Mouse (Mus musculus) liver, embryonic 15.5 days (tissue): ENCODE results near the gene Pkp2. TPM values are rescaled to one million over a fixed set of nuclear protein-coding genes. Genes with fewer than 3 reads are reported as not detected.
A peak's percentile ranks its signal among the peaks of the same experiment; 100 is the strongest.
"Not testable (repeated sequence)": the region's sequence is repeated elsewhere in the genome, so short reads cannot be mapped to it uniquely, and the experiment has no call there.

ENCODE experiments used
- ATAC-seq: fragments of 200-750 bp; cut with Nextera tagmentation; 2 replicates; pipeline ENCODE4 v1.8.0; 2017; ENCODE audit warnings: moderate number of reproducible peaks, mild to moderate bottlenecking, moderate library complexity; ENCODE audit not compliant: insufficient read depth
- H3K27ac ChIP-seq: fragments of 300-500 bp; sonication (generic); replicated peaks from 2 replicates; pipeline ENCODE4 v1.5.1; 2015; ENCODE audit warnings: mild to moderate bottlenecking, inconsistent platforms
- H3K27me3 ChIP-seq: fragments of 300-500 bp; sonication (generic); 2 replicates; pipeline ENCODE4 v1.6.1; 2015; ENCODE audit warnings: mild to moderate bottlenecking, inconsistent platforms
- H3K36me3 ChIP-seq: fragments of 300-500 bp; sonication (generic); replicated peaks from 2 replicates; pipeline ENCODE4 v1.6.1; 2015; ENCODE audit warnings: moderate library complexity, mild to moderate bottlenecking, inconsistent platforms
- H3K4me1 ChIP-seq: fragments of 300-500 bp; sonication (generic); replicated peaks from 2 replicates; pipeline ENCODE4 v1.6.1; 2015; ENCODE audit warnings: inconsistent platforms
- H3K4me2 ChIP-seq: fragments of 300-500 bp; sonication (generic); 2 replicates; pipeline ENCODE4 v1.6.1; 2015; ENCODE audit warnings: moderate library complexity, mild to moderate bottlenecking, inconsistent platforms
- H3K4me3 ChIP-seq: fragments of 300-500 bp; sonication (generic); replicated peaks from 2 replicates; pipeline ENCODE4 v1.5.1; 2015; ENCODE audit warnings: mild to moderate bottlenecking, inconsistent platforms
- H3K9ac ChIP-seq: fragments of 300-500 bp; sonication (generic); 2 replicates; pipeline ENCODE4 v1.6.1; 2015; ENCODE audit warnings: moderate library complexity, mild to moderate bottlenecking, inconsistent platforms
- H3K9me3 ChIP-seq: fragments of 300-500 bp; sonication (generic); replicated peaks from 2 replicates; pipeline ENCODE4 v1.6.1; 2016; ENCODE audit warnings: inconsistent platforms
- WGBS: fragments of 180-500 bp; shearing (Covaris S2); methylation state at CpG from one replicate; pipeline ENCODE4 v1.1.7; 2015; ENCODE audit warnings: mixed read lengths; ENCODE audit not compliant: insufficient replicate concordance; 5-methylcytosine and 5-hydroxymethylcytosine counted together
- polyA plus RNA-seq: library from polyadenylated mRNA; unstranded; fragments of >200 nt; fragmentation: Nextera tagmentation; extraction: Ambion mirVana; gene quantifications from 2 replicates; pipeline ENCODE4 v1.2.1, GENCODE M21; 2015

Pkp2 gene
- polyA plus RNA-seq, 1 experiment from 2014 or later = 10.5 TPM

DNA sequence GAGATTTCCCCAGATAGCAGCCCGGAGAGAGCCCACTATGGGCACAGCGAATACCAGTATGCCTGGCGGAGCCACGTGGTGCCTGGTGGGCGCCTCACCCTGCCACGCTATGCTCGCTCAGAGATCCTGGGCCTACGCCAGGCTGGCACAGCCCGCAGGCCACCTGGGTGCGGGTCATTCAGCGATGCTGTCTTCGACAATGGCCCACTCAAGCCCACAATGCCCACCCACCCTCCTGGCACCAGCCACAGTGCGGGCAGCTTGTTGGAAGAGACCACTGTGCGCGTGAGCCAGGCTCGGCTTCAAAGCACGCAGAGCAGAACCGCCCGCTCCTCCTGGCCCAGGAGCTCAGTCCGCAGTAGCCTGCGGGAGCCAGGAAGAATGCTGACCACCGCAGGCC lies 12.7 kb downstream of the Pkp2 start:
- Histone ChIP-seq H3K27ac (no peak overlapping the region), H3K9ac (no peak overlapping the region), H3K36me3 (0 out of 2 replicates have a peak, but pooled peaks cover 6% of the 10 kb centered on the region), H3K27me3 (no peaks in the 10 kb centered on the region), H3K9me3 (no peaks in the 10 kb centered on the region), H3K4me2 (no peak overlapping the region), H3K4me3 (no peak overlapping the region), H3K4me1 (no peaks in the 10 kb centered on the region; the same call in 1 of the 2 replicates)
- 83% methylated on average over 22 of the region's 22 CpGs for WGBS
- 0 out of 2 replicates have a peak, but pooled peaks have one; percentile 25 for ATAC-seq

DNA sequence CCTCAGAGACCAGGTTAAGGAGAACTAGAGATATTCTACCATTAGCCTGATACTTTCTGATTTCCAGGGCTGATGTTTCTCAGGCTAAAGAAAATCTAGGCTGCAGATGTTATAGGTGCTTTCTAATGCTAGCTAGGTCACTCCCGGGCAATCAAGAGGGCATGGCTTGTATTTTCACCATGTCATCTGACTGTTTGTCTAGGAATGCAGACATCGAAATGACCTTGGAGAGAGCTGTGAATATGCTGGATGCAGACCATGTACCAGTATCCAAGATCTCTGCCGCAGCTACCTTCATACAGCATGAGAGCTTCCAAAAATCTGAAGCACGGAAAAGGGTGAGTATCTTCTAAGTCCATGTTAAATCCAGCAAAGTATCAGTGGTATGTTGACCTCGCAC lies 17.3 kb downstream of the Pkp2 start:
- WGBS = 72% methylated on average over 5 of the region's 5 CpGs
- H3K4me2 ChIP-seq = no peak overlapping the region
- no peak overlapping the region for H3K9ac ChIP-seq
- H3K4me3 ChIP-seq = no peak overlapping the region
- H3K9me3 ChIP-seq = no peaks in the 10 kb centered on the region
- H3K36me3 ChIP-seq = 0 out of 2 replicates have a peak, but pooled peaks cover 9% of the 10 kb centered on the region
- ATAC-seq = no peak
- no peaks in the 10 kb centered on the region for H3K4me1 ChIP-seq
- no peak overlapping the region for H3K27ac ChIP-seq
- H3K27me3 ChIP-seq = no peaks in the 10 kb centered on the region

DNA sequence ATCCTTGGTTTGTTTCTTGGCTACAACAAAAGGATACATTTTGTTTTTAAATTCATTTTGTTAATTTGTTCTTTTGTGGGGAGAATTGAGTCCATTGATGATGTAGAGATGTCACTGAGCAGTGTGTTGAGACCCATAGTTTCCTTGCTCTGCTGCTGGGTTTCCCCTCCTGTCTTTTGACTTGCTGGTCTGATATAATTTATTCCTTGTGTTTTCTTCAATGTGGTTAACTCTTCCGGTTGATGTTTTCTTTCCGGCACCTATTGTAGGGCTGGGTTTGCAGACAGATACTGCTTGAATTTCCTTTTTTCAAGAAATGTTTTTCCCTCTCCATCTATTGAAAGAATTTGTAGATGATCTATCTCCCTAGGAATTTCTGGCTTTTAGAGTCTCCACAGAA lies 20.8 kb downstream of the Pkp2 start:
- Histone ChIP-seq H3K27me3 (no peaks in the 10 kb centered on the region), H3K4me1 (no peaks in the 10 kb centered on the region), H3K4me2 (no peak overlapping the region), H3K9me3 (no peaks in the 10 kb centered on the region), H3K9ac (no peak overlapping the region), H3K4me3 (no peak overlapping the region), H3K36me3 (peaks cover 10% of the 10 kb centered on the region; the same call in 1 of the 2 replicates), H3K27ac (no peak overlapping the region)
- WGBS = 70% methylated on average over 2 of the region's 2 CpGs
- ATAC-seq = no peak

GRCm38 (mm10) chr16:16236681-16237080 lies 23.6 kb downstream of the Pkp2 start:
- ATAC-seq, H3K4me2 ChIP-seq, H3K27ac ChIP-seq, H3K4me3 ChIP-seq, H3K9ac ChIP-seq, H3K27me3 ChIP-seq, H3K4me1 ChIP-seq, H3K36me3 ChIP-seq, H3K9me3 ChIP-seq: not testable (repeated sequence)
- WGBS = 70% methylated on average over 9 of the region's 9 CpGs

DNA sequence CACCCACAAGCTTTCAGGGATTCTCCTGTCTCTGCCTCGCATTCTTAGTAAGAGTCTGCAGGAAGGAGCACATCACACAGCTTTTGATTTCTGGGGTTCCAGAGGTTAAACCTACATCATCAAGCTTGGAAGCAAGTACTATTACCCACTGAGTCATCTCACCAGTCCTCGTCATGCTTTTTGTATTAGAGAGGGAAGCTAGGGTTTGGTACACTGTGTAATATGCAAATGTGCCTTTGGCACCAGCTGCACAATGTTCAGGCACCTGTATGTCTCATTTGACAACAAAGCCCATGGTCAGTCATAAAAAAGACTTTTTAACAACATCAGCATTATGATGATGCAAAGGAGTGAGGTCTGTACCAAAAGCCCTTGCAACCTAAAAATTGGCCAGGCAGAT lies 25.2 kb downstream of the Pkp2 start:
- no peak for ATAC-seq
- H3K27me3 ChIP-seq = no peaks in the 10 kb centered on the region
- H3K27ac ChIP-seq = no peak overlapping the region
- 57% methylated on average over 2 of the region's 2 CpGs for WGBS
- H3K36me3 ChIP-seq = peaks cover 4% of the 10 kb centered on the region; the same call in 1 of the 2 replicates
- no peaks in the 10 kb centered on the region for H3K4me1 ChIP-seq
- no peaks in the 10 kb centered on the region for H3K9me3 ChIP-seq
- H3K4me2 ChIP-seq = no peak overlapping the region
- no peak overlapping the region for H3K4me3 ChIP-seq
- no peak overlapping the region for H3K9ac ChIP-seq

DNA sequence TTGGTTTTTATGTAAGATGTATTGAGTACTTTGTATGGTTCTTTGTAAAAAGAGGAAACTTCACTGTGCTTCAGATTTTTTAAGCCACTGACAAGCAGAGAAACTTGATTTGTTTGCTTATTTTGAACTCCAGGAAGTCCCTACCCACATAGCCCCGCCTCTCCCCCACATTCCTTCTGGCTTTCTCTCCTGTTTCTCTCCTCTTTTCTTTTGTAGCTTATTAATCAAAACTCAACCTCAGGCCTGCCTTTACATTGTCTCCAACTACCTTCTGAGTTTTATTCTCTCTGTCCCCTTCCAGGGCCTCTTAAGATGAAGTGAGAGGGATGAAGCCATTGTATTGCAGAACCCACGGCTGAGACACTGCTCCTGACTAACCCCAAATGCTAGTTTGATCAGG lies 31.6 kb downstream of the Pkp2 start:
- 22% methylated on average over 2 of the region's 2 CpGs for WGBS
- Histone ChIP-seq H3K36me3 (no peaks in the 10 kb centered on the region), H3K27ac (no peak overlapping the region), H3K4me2 (no peak overlapping the region), H3K27me3 (no peaks in the 10 kb centered on the region), H3K9ac (no peak overlapping the region), H3K4me1 (no peaks in the 10 kb centered on the region), H3K4me3 (no peak overlapping the region), H3K9me3 (no peaks in the 10 kb centered on the region)
- no peak for ATAC-seq

- Histone ChIP-seq H3K9me3 (no peaks in the 10 kb centered on the region), H3K4me3 (no peak overlapping the region), H3K27me3 (no peaks in the 10 kb centered on the region), H3K27ac (no peak overlapping the region), H3K9ac (no peak overlapping the region), H3K36me3 (no peaks in the 10 kb centered on the region), H3K4me2 (no peak overlapping the region), H3K4me1 (no peaks in the 10 kb centered on the region)
- 24% methylated on average over 2 of the region's 2 CpGs for WGBS
- ATAC-seq = peak; percentile 15; the same call in 1 of the 2 replicates
Measured at GRCm38 (mm10) chr16:16250470-16250869, 37.4 kb downstream of the Pkp2 start.

- Histone ChIP-seq H3K27me3 (no peaks in the 10 kb centered on the region), H3K4me2 (no peak overlapping the region), H3K27ac (no peak overlapping the region), H3K9me3 (no peaks in the 10 kb centered on the region), H3K4me1 (no peaks in the 10 kb centered on the region), H3K9ac (no peak overlapping the region), H3K36me3 (no peaks in the 10 kb centered on the region), H3K4me3 (no peak overlapping the region)
- 59% methylated on average over 4 of the region's 4 CpGs for WGBS
- no peak for ATAC-seq
Measured at GRCm38 (mm10) chr16:16253326-16254074, 40.4 kb downstream of the Pkp2 start.

DNA sequence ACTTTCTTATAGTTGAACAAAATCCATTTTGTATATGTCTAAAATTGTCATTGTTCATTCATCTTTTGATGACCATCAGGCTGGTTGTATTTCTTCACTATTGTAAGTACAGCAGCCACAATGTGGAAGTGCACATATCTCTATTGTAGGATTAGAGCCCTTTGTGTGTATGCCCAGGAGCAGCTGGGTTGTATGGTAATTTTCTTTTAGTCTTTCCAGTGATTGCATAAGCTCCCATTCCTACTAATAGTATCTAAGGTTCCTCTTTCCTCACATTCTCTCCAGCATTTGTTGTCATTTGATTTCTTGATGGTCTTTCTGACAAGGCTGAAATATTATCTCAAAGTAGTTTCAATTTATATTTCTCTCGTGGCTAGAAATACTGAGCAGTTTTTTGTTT lies 42.1 kb downstream of the Pkp2 start:
- WGBS = 53% methylated on average over 1 of the region's 1 CpGs
- Histone ChIP-seq H3K4me3 (no peak overlapping the region), H3K36me3 (no peaks in the 10 kb centered on the region), H3K4me2 (no peak overlapping the region), H3K9me3 (no peaks in the 10 kb centered on the region), H3K9ac (no peak overlapping the region), H3K4me1 (no peaks in the 10 kb centered on the region), H3K27me3 (no peaks in the 10 kb centered on the region), H3K27ac (no peak overlapping the region)
- ATAC-seq = no peak

DNA sequence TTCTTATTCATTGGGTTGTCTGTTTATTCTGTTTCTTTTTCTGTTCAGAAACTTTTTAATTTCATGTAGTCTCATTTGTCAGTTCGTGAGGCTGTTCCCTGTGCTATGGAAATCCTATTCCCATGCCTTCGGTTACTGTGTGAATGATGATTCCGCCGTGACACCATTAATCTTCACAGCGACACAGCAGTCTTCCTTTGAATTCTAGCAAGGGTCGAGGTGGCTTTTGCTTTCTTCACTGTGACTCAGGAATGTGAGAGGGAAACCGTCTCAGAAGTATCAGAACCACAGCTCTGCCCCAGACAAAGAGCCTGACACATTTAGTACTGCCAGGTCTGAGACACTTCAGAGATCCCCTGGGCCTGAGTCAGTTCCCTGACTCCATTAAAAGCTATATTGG lies 42.8 kb downstream of the Pkp2 start:
- H3K36me3 ChIP-seq = no peaks in the 10 kb centered on the region
- no peak overlapping the region for H3K27ac ChIP-seq
- no peaks in the 10 kb centered on the region for H3K27me3 ChIP-seq
- 60% methylated on average over 7 of the region's 7 CpGs for WGBS
- ATAC-seq = no peak
- H3K9me3 ChIP-seq = no peaks in the 10 kb centered on the region
- H3K4me3 ChIP-seq = no peak overlapping the region
- H3K4me1 ChIP-seq = no peaks in the 10 kb centered on the region
- no peak overlapping the region for H3K4me2 ChIP-seq
- no peak overlapping the region for H3K9ac ChIP-seq

DNA sequence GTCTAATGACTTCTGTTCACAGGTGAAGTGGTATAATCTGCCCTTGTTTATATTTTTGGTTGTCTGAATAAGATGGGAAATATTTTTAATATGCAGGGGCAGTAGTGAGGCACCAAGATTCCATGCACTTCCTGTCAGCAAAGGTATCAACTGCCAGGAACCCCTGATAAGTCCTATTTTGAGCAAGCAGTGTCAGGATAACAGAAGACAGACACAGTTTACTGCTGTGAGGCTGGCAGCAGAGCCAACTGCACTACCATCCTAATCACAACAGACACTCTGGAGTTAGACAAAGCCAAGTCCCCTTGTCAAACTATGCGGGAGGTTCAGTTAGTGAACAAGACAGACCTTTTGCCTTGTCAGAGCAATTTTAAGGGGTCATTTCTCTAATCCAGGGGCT lies 43.6 kb downstream of the Pkp2 start:
- Histone ChIP-seq H3K9me3 (no peaks in the 10 kb centered on the region), H3K36me3 (no peaks in the 10 kb centered on the region), H3K4me1 (no peaks in the 10 kb centered on the region), H3K27me3 (no peaks in the 10 kb centered on the region), H3K4me3 (no peak overlapping the region), H3K4me2 (no peak overlapping the region), H3K27ac (no peak overlapping the region), H3K9ac (no peak overlapping the region)
- WGBS = 16% methylated on average over 1 of the region's 1 CpGs
- ATAC-seq = no peak

DNA sequence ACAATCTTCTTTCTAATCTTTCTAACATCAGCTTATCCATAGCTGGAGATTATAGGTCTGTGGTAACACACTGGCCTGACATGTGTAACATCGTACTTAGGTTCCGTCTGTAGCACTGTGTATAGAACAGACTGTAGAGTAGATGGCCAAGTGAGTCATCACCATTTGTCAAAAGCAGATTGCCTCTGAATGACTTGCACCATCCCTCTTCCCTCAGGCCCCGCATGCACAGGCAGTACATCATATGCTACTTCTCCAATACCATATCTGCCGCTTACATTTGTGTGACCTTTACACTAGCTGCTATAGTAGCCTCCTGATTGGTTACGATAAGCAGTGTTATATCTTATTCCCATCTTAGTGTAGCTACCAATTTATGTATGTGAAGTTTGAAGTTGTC lies 47.8 kb downstream of the Pkp2 start:
- H3K4me2 ChIP-seq = no peak overlapping the region
- 80% methylated on average over 5 of the region's 5 CpGs for WGBS
- H3K9me3 ChIP-seq = no peaks in the 10 kb centered on the region
- H3K4me1 ChIP-seq = no peaks in the 10 kb centered on the region
- no peak overlapping the region for H3K9ac ChIP-seq
- no peaks in the 10 kb centered on the region for H3K36me3 ChIP-seq
- no peaks in the 10 kb centered on the region for H3K27me3 ChIP-seq
- no peak overlapping the region for H3K27ac ChIP-seq
- no peak overlapping the region for H3K4me3 ChIP-seq
- ATAC-seq = no peak
